Mouse (Mus musculus): Measurements from ENCODE around the gene Slc23a4. TPM values are rescaled to one million over a fixed set of nuclear protein-coding genes. Genes with fewer than 3 reads are reported as not detected.

The Slc23a4 gene
- 1.3 and 1.8 TPM in 2 replicates for polyA plus RNA-seq (2012; rRNA removed)

GRCm38 (mm10) chr6:34988081-34988761 is at the start of gene Slc23a4:
Gene Slc23a4 (minus strand): TSS chr6:34988404.

GRCm38 (mm10) chr6:34919956-34920355 is 68.2 kb downstream of the Slc23a4 start, which contains the start of gene Stra8:
Gene Stra8 (plus strand): TSS chr6:34920163.

GRCm38 (mm10) chr6:34910371-34911219 is 77.6 kb downstream of the Slc23a4 start, which contains the start of gene Wdr91:
Gene Wdr91 (minus strand): TSS chr6:34910876.

Other genes starting within 250 kb of the Slc23a4 start
- 19.3 and 19.5 TPM in 2 replicates for gene Agbl3, start 208.0 kb downstream of the Slc23a4 start, polyA plus RNA-seq (2012; rRNA removed)
- gene Tmem140, start 125.3 kb downstream of the Slc23a4 start, polyA plus RNA-seq (2012; rRNA removed): 0.92 and 1.5 TPM in 2 replicates
- 9.0 and 9.2 TPM in 2 replicates for gene Cyren, start 110.3 kb downstream of the Slc23a4 start, polyA plus RNA-seq (2012; rRNA removed)
- gene Wdr91, start 77.5 kb downstream of the Slc23a4 start, polyA plus RNA-seq (2012; rRNA removed): 27.4 and 29.0 TPM in 2 replicates
- not detected in 2 replicates for gene Stra8, start 68.2 kb downstream of the Slc23a4 start, polyA plus RNA-seq (2012; rRNA removed)
- 22.1 TPM in 2 replicates for gene Cnot4, start 145.3 kb upstream of the Slc23a4 start, polyA plus RNA-seq (2012; rRNA removed)
- gene Nup205, start 189.0 kb upstream of the Slc23a4 start, polyA plus RNA-seq (2012; rRNA removed): 58.1 and 58.9 TPM in 2 replicates

All from central nervous system, embryonic 18 days (tissue).